Mouse (Mus musculus): ENCODE measurements around the gene Gm10320. TPM values are rescaled to one million over a fixed set of nuclear protein-coding genes. Genes with fewer than 3 reads are reported as not detected.

Gm10320 gene
- polyA plus RNA-seq (2012; rRNA removed) = 0.45 and 0.90 TPM in 2 replicates

GRCm38 (mm10) chr13:98491909-98492308 is at the start of gene Gm10320:
Gene Gm10320 (minus strand): TSS chr13:98492001.

Other genes starting within 250 kb of the Gm10320 start
- 23.5 and 24.1 TPM in 2 replicates for gene Utp15, start 229.0 kb downstream of the Gm10320 start, polyA plus RNA-seq (2012; rRNA removed)
- gene Ankra2, start 228.9 kb downstream of the Gm10320 start, polyA plus RNA-seq (2012; rRNA removed) = 117 and 126 TPM in 2 replicates
- gene Gm21976, start 212.1 kb downstream of the Gm10320 start, polyA plus RNA-seq (2012; rRNA removed) = not detected in 2 replicates
- gene Btf3, start 175.0 kb downstream of the Gm10320 start, polyA plus RNA-seq (2012; rRNA removed) = 679 and 729 TPM in 2 replicates
- 1.8 and 1.9 TPM in 2 replicates for gene Foxd1, start 137.8 kb downstream of the Gm10320 start, polyA plus RNA-seq (2012; rRNA removed)
- not detected in 2 replicates for gene Tmem174, start 145.4 kb upstream of the Gm10320 start, polyA plus RNA-seq (2012; rRNA removed)
- 0.05 and 0.09 TPM in 2 replicates for gene Tmem171, start 202.8 kb upstream of the Gm10320 start, polyA plus RNA-seq (2012; rRNA removed)

All from central nervous system, embryonic 18 days (tissue).